Mouse (Mus musculus) limb, embryonic 12.5 days (tissue): ENCODE measurements around the gene Glud1. TPM values are rescaled to one million over a fixed set of nuclear protein-coding genes. Genes with fewer than 3 reads are reported as not detected.

Source experiments
- ATAC-seq: fragments of 200-750 bp; cut with Nextera tagmentation; 2 replicates; pipeline ENCODE4 v1.8.0; 2017; ENCODE audit warnings: low read depth, moderate TSS enrichment; ENCODE audit not compliant: insufficient number of reproducible peaks, insufficient read depth, low FRiP score, low TSS enrichment
- H3K27ac ChIP-seq: fragments of 300-500 bp; sonication (generic); 2 replicates; pipeline ENCODE4 v1.5.1; 2016; ENCODE audit warnings: mild to moderate bottlenecking, moderate library complexity
- H3K27me3 ChIP-seq: fragments of 300-500 bp; sonication (generic); 2 replicates; pipeline ENCODE4 v1.6.1; 2016; ENCODE audit warnings: mild to moderate bottlenecking, moderate library complexity
- H3K36me3 ChIP-seq: fragments of 300-500 bp; sonication (generic); 2 replicates; pipeline ENCODE4 v1.6.1; 2016; ENCODE audit warnings: mild to moderate bottlenecking, moderate library complexity
- H3K4me1 ChIP-seq: fragments of 300-500 bp; sonication (generic); replicated peaks from 2 replicates; pipeline ENCODE4 v1.6.1; 2016
- H3K4me2 ChIP-seq: fragments of 300-500 bp; sonication (generic); 2 replicates; pipeline ENCODE4 v1.6.1; 2016; ENCODE audit warnings: mild to moderate bottlenecking, moderate library complexity
- H3K4me3 ChIP-seq: fragments of 300-500 bp; sonication (generic); replicated peaks from 2 replicates; pipeline ENCODE4 v1.5.1; 2016; ENCODE audit warnings: mild to moderate bottlenecking
- H3K9ac ChIP-seq: fragments of 300-500 bp; sonication (generic); replicated peaks from 2 replicates; pipeline ENCODE4 v1.6.1; 2016; ENCODE audit warnings: mild to moderate bottlenecking, moderate library complexity
- H3K9me3 ChIP-seq: fragments of 300-500 bp; sonication (generic); 2 replicates; pipeline ENCODE4 v1.6.1; 2016; ENCODE audit warnings: mild to moderate bottlenecking, moderate library complexity
- whole genome bisulfite sequencing: fragments of 180-500 bp; shearing (Covaris S2); methylation state at CpG from one replicate; pipeline ENCODE4 v1.1.7; 2016; 5-methylcytosine and 5-hydroxymethylcytosine counted together
- polyA plus RNA-seq: library from polyadenylated mRNA; unstranded; fragments of >200 nt; fragmentation: Nextera tagmentation; extraction: Ambion mirVana; gene quantifications from 2 replicates; pipeline ENCODE4 v1.2.1, GENCODE M21; 2016

Glud1 gene
- polyA plus RNA-seq, 1 experiment from 2014 or later: 93.6 TPM

GRCm38 (mm10) chr14:34293641-34294040 is 16.9 kb upstream of the Glud1 start:
- Histone ChIP-seq H3K27ac (no peak overlapping the region), H3K36me3 (no peaks in the 10 kb centered on the region), H3K4me2 (no peak overlapping the region), H3K4me1 (no peaks in the 10 kb centered on the region), H3K9me3 (no peaks in the 10 kb centered on the region), H3K9ac (no peak overlapping the region), H3K27me3 (no peaks in the 10 kb centered on the region), H3K4me3 (no peak overlapping the region)
- 87% methylated on average over 3 of the region's 3 CpGs for WGBS
- no peak for ATAC-seq

- WGBS: 76% methylated on average over 7 of the region's 7 CpGs
Measured at GRCm38 (mm10) chr14:34296350-34296749, 14.2 kb upstream of the Glud1 start.

GRCm38 (mm10) chr14:34297038-34297437 is 13.5 kb upstream of the Glud1 start:
- Histone ChIP-seq H3K4me2 (no peak overlapping the region), H3K27ac (no peak overlapping the region), H3K9ac (no peak overlapping the region), H3K4me1 (no peaks in the 10 kb centered on the region), H3K9me3 (no peaks in the 10 kb centered on the region), H3K36me3 (no peaks in the 10 kb centered on the region), H3K4me3 (no peak overlapping the region), H3K27me3 (no peaks in the 10 kb centered on the region)
- no peak for ATAC-seq
- WGBS: 49% methylated on average over 4 of the region's 4 CpGs

More at GRCm38 (mm10) chr14:34296350-34296749, 14.2 kb upstream of the Glud1 start:
- Histone ChIP-seq H3K4me3 (no peak overlapping the region), H3K27me3 (no peaks in the 10 kb centered on the region), H3K27ac (no peak overlapping the region), H3K4me1 (no peaks in the 10 kb centered on the region), H3K4me2 (no peak overlapping the region), H3K9me3 (no peaks in the 10 kb centered on the region), H3K9ac (no peak overlapping the region), H3K36me3 (no peaks in the 10 kb centered on the region)
- ATAC-seq: no peak

- Histone ChIP-seq H3K9me3 (no peaks in the 10 kb centered on the region), H3K27ac (no peak overlapping the region), H3K27me3 (no peaks in the 10 kb centered on the region), H3K4me2 (no peak overlapping the region), H3K4me1 (no peaks in the 10 kb centered on the region), H3K9ac (no peak overlapping the region), H3K4me3 (no peak overlapping the region), H3K36me3 (no peaks in the 10 kb centered on the region)
- 46% methylated on average over 2 of the region's 2 CpGs for WGBS
- ATAC-seq: no peak
Measured at GRCm38 (mm10) chr14:34297634-34298033, 12.9 kb upstream of the Glud1 start.

GRCm38 (mm10) chr14:34298871-34299700 is 11.4 kb upstream of the Glud1 start:
- no peaks in the 10 kb centered on the region for H3K27me3 ChIP-seq
- WGBS: 80% methylated on average over 11 of the region's 11 CpGs
- peaks cover 7% of the 10 kb centered on the region for H3K4me1 ChIP-seq
- H3K4me2 ChIP-seq: no peak overlapping the region
- ATAC-seq: no peak
- H3K4me3 ChIP-seq: no peak overlapping the region
- H3K9ac ChIP-seq: no peak overlapping the region
- H3K9me3 ChIP-seq: no peaks in the 10 kb centered on the region
- no peak overlapping the region for H3K27ac ChIP-seq
- H3K36me3 ChIP-seq: no peaks in the 10 kb centered on the region

GRCm38 (mm10) chr14:34302681-34303242 is 7.8 kb upstream of the Glud1 start:
- Histone ChIP-seq H3K9ac (no peak overlapping the region), H3K36me3 (no peaks in the 10 kb centered on the region), H3K27me3 (no peaks in the 10 kb centered on the region), H3K9me3 (no peaks in the 10 kb centered on the region), H3K4me3 (no peak overlapping the region), H3K4me1 (peaks cover 7% of the 10 kb centered on the region), H3K4me2 (no peak overlapping the region), H3K27ac (no peak overlapping the region)
- 61% methylated on average over 5 of the region's 5 CpGs for WGBS
- ATAC-seq: no peak

GRCm38 (mm10) chr14:34303265-34303680 is 7.3 kb upstream of the Glud1 start:
- Histone ChIP-seq H3K27ac (peak overlapping the region; percentile 53; the same call in 1 of the 2 replicates), H3K36me3 (no peaks in the 10 kb centered on the region), H3K4me2 (no peak overlapping the region), H3K27me3 (no peaks in the 10 kb centered on the region), H3K4me1 (peaks cover 7% of the 10 kb centered on the region), H3K4me3 (no peak overlapping the region), H3K9me3 (no peaks in the 10 kb centered on the region), H3K9ac (no peak overlapping the region)
- WGBS: 14% methylated on average over 5 of the region's 5 CpGs
- no peak for ATAC-seq

- ATAC-seq: no peak
- H3K4me1 ChIP-seq: peaks cover 18% of the 10 kb centered on the region
- H3K27me3 ChIP-seq: no peaks in the 10 kb centered on the region
- no peaks in the 10 kb centered on the region for H3K9me3 ChIP-seq
- peak overlapping the region; percentile 51 for H3K4me2 ChIP-seq
- no peak overlapping the region for H3K27ac ChIP-seq
- 87% methylated on average over 4 of the region's 4 CpGs for WGBS
- no peaks in the 10 kb centered on the region for H3K36me3 ChIP-seq
- no peak overlapping the region for H3K4me3 ChIP-seq
- no peak overlapping the region for H3K9ac ChIP-seq
Measured at GRCm38 (mm10) chr14:34309266-34309665, 1.3 kb upstream of the Glud1 start.

- peak overlapping the region; percentile 98 for H3K27ac ChIP-seq
- peak overlapping the region; percentile 97 for H3K9ac ChIP-seq
- 6% methylated on average over 5 of the region's 5 CpGs for WGBS
- H3K27me3 ChIP-seq: no peaks in the 10 kb centered on the region
- H3K36me3 ChIP-seq: no peaks in the 10 kb centered on the region
- H3K4me1 ChIP-seq: peaks cover 20% of the 10 kb centered on the region
- no peaks in the 10 kb centered on the region for H3K9me3 ChIP-seq
- no peak for ATAC-seq
- H3K4me3 ChIP-seq: peak overlapping the region; percentile 93
- H3K4me2 ChIP-seq: peak overlapping the region; percentile 51
Measured at GRCm38 (mm10) chr14:34309907-34310233, 657 bp upstream of the Glud1 start.

GRCm38 (mm10) chr14:34311021-34311631 is 599 bp downstream of the Glud1 start:
- H3K27me3 ChIP-seq: no peaks in the 10 kb centered on the region
- ATAC-seq: peak; percentile 26
- H3K4me2 ChIP-seq: peak overlapping the region; percentile 76
- peak overlapping the region; percentile 97 for H3K9ac ChIP-seq
- H3K9me3 ChIP-seq: no peaks in the 10 kb centered on the region
- peak overlapping the region; percentile 98 for H3K27ac ChIP-seq
- H3K36me3 ChIP-seq: no peaks in the 10 kb centered on the region
- peaks cover 20% of the 10 kb centered on the region for H3K4me1 ChIP-seq
- H3K4me3 ChIP-seq: peak overlapping the region; percentile 93
- WGBS: under 1% methylated on average over 46 of the region's 47 CpGs

GRCm38 (mm10) chr14:34311691-34312090 is 1.2 kb downstream of the Glud1 start:
- Histone ChIP-seq H3K9me3 (no peaks in the 10 kb centered on the region), H3K4me1 (peaks cover 20% of the 10 kb centered on the region), H3K27ac (no peak overlapping the region), H3K4me3 (peak overlapping the region; percentile 93), H3K9ac (peak overlapping the region; percentile 97), H3K36me3 (no peaks in the 10 kb centered on the region), H3K27me3 (no peaks in the 10 kb centered on the region), H3K4me2 (peak overlapping the region; percentile 76)
- no peak for ATAC-seq
- WGBS: 3% methylated on average over 4 of the region's 4 CpGs
